Mouse (Mus musculus): ENCODE data around the gene Defa30.
"Not testable (repeated sequence)": the region's sequence is repeated elsewhere in the genome, so short reads cannot be mapped to it uniquely, and the experiment has no call there.

Gene Defa30

GRCm38 (mm10) chr8:21134342-21134741, at the start of gene Defa30:
Defa30 (plus strand) TSS chr8:21134642.
- DNase-seq (ENCODE audit: extremely low read depth, insufficient read length, low spot score): not testable (repeated sequence)

GRCm38 (mm10) chr8:21093106-21093505, 41.3 kb upstream of the Defa30 start:
- no peak for DNase-seq (ENCODE audit: extremely low read depth, insufficient read length, low spot score)

GRCm38 (mm10) chr8:21095950-21096349, 38.5 kb upstream of the Defa30 start, which contains the start of gene Gm14851:
Gm14851 (minus strand) TSS chr8:21096050.
- not testable (repeated sequence) for DNase-seq (ENCODE audit: extremely low read depth, insufficient read length, low spot score)

- not testable (repeated sequence) for DNase-seq (ENCODE audit: extremely low read depth, insufficient read length, low spot score)
These were observed 27.5 kb downstream of the Defa30 start, which contains the start of gene Defa22 for GRCm38 (mm10) chr8:21161977-21162376. Defa22 (plus strand) TSS chr8:21162277.

Data from 3134 (cell line).